Mouse (Mus musculus): Measurements from ENCODE around the gene Mark4.
A peak's percentile ranks its signal among the peaks of the same experiment; 100 is the strongest.

The Mark4 gene

GRCm38 (mm10) chr7:19458591-19459111, at the start of gene Mark4:
TSS of gene Mark4 (minus strand) at chr7:19458821.
- DNase-seq = peak; percentile 87

GRCm38 (mm10) chr7:19507612-19507981, 49.0 kb upstream of the Mark4 start:
- no peak for DNase-seq

GRCm38 (mm10) chr7:19506969-19507611, 48.5 kb upstream of the Mark4 start:
- DNase-seq = peak; percentile 70

GRCm38 (mm10) chr7:19506326-19506725, 47.7 kb upstream of the Mark4 start:
- DNase-seq = peak; percentile 52

- peak; percentile 60 for DNase-seq
Observed at GRCm38 (mm10) chr7:19503481-19504068, 45.0 kb upstream of the Mark4 start.

- no peak for DNase-seq
Observed at GRCm38 (mm10) chr7:19501658-19502057, 43.0 kb upstream of the Mark4 start.

- DNase-seq = no peak
Observed at GRCm38 (mm10) chr7:19500420-19501363, 42.1 kb upstream of the Mark4 start.

GRCm38 (mm10) chr7:19498326-19498725, 39.7 kb upstream of the Mark4 start:
- no peak for DNase-seq

- no peak for DNase-seq
Observed at GRCm38 (mm10) chr7:19496214-19496555, 37.6 kb upstream of the Mark4 start.

- DNase-seq = no peak
Observed at GRCm38 (mm10) chr7:19495521-19496213, 37.0 kb upstream of the Mark4 start.

- DNase-seq = no peak
Observed at GRCm38 (mm10) chr7:19494751-19495474, 36.3 kb upstream of the Mark4 start.

- peak; percentile 38 for DNase-seq
Observed at GRCm38 (mm10) chr7:19491731-19492130, 33.1 kb upstream of the Mark4 start.

- no peak for DNase-seq
Observed at GRCm38 (mm10) chr7:19489525-19489924, 30.9 kb upstream of the Mark4 start.

GRCm38 (mm10) chr7:19486549-19486948, 27.9 kb upstream of the Mark4 start:
- no peak for DNase-seq

GRCm38 (mm10) chr7:19485488-19485887, 26.9 kb upstream of the Mark4 start:
- no peak for DNase-seq

- DNase-seq = no peak
Observed at GRCm38 (mm10) chr7:19483281-19483680, 24.7 kb upstream of the Mark4 start.

GRCm38 (mm10) chr7:19477624-19478384, 19.2 kb upstream of the Mark4 start:
- no peak for DNase-seq

- no peak for DNase-seq
Observed at GRCm38 (mm10) chr7:19477084-19477483, 18.5 kb upstream of the Mark4 start.

GRCm38 (mm10) chr7:19473875-19474443, 15.3 kb upstream of the Mark4 start:
- DNase-seq = peak; percentile 69

GRCm38 (mm10) chr7:19472403-19472802, 13.8 kb upstream of the Mark4 start:
- peak; percentile 41 for DNase-seq

GRCm38 (mm10) chr7:19470308-19470707, 11.7 kb upstream of the Mark4 start:
- no peak for DNase-seq

Measured in liver (tissue).